Mouse (Mus musculus) embryonic fibroblast, embryonic 13.5 days (primary cell): Measurements from ENCODE around the gene Mindy2.

ENCODE experiments used
- CTCF ChIP-seq: IDR thresholded peaks from 2 replicates; pipeline ENCODE4 v1.5.1; 2011; ENCODE audit warnings: mild to moderate bottlenecking, control low read depth, low read length, moderate library complexity, borderline replicate concordance; ENCODE audit not compliant: insufficient read depth
- POLR2A ChIP-seq: IDR thresholded peaks from 2 replicates; pipeline ENCODE4 v1.6.1; 2011; ENCODE audit warnings: low read depth, mild to moderate bottlenecking, control low read depth, low read length, moderate library complexity

DNA sequence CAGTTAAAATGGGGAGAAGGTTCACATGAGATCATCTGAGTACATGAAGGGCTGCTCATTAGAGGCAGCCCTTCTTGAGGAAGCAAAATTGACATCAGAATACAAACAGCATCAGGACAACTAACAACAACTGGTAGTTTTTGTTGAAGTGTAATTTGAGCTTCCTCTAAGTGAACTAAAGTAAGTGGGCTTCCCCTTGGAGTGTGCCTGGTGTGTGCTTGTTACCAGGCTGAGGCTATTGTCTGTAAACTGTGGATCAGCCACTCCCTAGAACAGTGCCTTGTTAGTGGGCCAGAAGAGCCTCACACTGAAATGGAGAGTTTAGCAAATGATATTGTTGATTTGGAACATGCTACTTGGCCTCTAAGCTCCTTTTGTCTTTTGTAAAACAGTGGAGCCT, 101.5 kb downstream of the Mindy2 start:
- no peak for TF ChIP-seq CTCF
- TF ChIP-seq POLR2A: no peak
